Mouse (Mus musculus): ENCODE measurements around the gene Ctbs.

DNA sequence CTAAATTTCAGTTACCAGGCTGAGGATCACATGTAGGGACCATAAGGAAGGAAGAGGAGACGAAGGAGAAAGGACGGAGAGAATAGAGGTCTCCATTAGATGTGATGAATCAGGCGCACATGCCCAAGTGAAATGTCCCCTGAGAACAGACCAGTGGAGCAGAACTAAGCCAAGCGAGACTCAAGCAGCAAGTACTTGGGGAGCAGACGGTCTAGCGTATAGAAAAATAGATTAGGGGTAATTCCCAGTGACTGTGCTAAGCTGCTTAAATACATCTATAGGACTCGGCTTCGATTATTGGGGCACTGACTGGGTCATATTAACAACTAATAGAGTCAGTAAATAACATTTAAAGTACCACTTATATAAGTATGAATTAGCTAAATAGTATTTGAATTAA, 45.3 kb downstream of the Ctbs start:
- TF ChIP-seq CTCF (IDR thresholded peaks at IDR 0.05; ENCODE audit: low read depth, low read length) (no peak), POLR2A (IDR thresholded peaks at IDR 0.05; ENCODE audit: extremely low read depth, insufficient read depth, low read length) (no peak)

All from liver, adult 2 months (tissue).